Mouse (Mus musculus) liver, postnatal 0 days (tissue): ENCODE measurements around the gene Smco4.

Source experiments
- CTCF ChIP-seq: sonication (generic); IDR thresholded peaks from 2 replicates; pipeline ENCODE4 v1.5.1; 2016; ENCODE audit warnings: antibody characterized with exemption, low read depth
- EP300 ChIP-seq: IDR thresholded peaks from 2 replicates; pipeline ENCODE4 v1.6.1; 2016; ENCODE audit warnings: antibody characterized with exemption, low read depth, mild to moderate bottlenecking

DNA sequence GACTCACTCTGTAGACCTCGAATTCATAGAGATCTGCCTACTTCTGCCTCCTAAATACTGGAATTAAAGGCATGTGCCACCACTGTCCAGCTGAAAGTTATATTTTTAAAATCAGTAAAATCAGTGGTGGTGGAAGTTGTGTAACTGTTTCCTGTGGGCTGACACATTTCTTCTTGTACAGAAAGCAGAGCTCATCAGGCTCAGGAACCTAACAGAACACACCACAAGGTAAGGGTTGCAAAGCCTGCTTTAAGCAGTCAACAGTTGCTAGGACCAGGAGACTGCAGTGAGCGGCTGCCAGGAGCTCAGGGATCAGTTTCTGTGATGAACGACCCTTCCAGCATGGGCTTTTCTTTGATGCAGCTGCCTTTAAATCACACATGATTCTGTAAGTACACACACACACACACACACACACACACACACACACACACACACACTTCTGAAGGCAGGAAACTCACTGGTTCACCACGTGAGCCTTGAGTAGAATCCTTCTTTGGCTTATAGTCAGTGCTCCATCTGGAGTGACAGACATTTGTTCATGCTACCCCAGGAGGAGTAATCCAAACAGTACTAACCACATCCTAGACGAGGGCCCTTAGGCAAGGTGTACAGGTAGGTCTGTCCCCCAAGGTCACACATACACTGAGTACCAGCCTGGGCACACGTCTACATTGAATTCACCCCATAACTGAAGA, 94.1 kb downstream of the Smco4 start:
- TF ChIP-seq CTCF, result no peak
- TF ChIP-seq EP300, result no peak
